21 mouse cellular contexts compared by ENCODE assay signal in genomic region chr1:161008038-161008437, GRCm38 (mm10). TPM values are rescaled to one million over a fixed set of nuclear protein-coding genes. Genes with fewer than 3 reads are reported as not detected.
DNase-seq lines count a peak whose midpoint lies in the region; ATAC-seq and TF ChIP-seq lines count a peak whose summit lies in the region.
"Had no signal": no experiment of that assay in that cellular context is flagged by ENCODE, and none has a peak within 500 bp of the region (broad histone marks: within the 10 kb centered on the region; RNA-seq: fewer than 3 reads in every experiment).

No protein-coding gene starts in this region.

- no peaks in the 10 kb centered on the region for H3K27me3 ChIP-seq in heart, embryonic 10.5 days (ENCODE audit: insufficient read depth, poor library complexity, severe bottlenecking)
- no peaks in the 10 kb centered on the region for H3K27me3 ChIP-seq in liver, adult 2 months (ENCODE audit: control insufficient read depth, insufficient read depth, low read length)
- no peaks in the 10 kb centered on the region for H3K27me3 ChIP-seq in liver, embryonic 12.5 days (replicated peaks)
- no peaks in the 10 kb centered on the region for H3K27me3 ChIP-seq in CH12.LX (replicated peaks)
- H3K27me3 ChIP-seq: embryonic facial prominence, embryonic 12.5 days; forebrain, embryonic 13.5 days; forebrain, embryonic 15.5 days; Patski had no signal

- no peak for TF ChIP-seq POLR2A in liver, adult 2 months (IDR thresholded peaks at IDR 0.05; ENCODE audit: extremely low read depth, insufficient read depth, low read length)
- TF ChIP-seq POLR2A in CH12.LX (IDR thresholded peaks at IDR 0.05; ENCODE audit: low read depth, low read length), result no peak

- in situ Hi-C loops in CH12.LX (cut with MboI; ENCODE audit: low pct_ligation_motif_present, low pct_unique_long_range_greater_than_20kb, low sequenced_read_pairs), result no loop called here

- ATAC-seq in liver, embryonic 12.5 days, result no peak
- ATAC-seq: activated CD4-positive, CD25-positive, alpha-beta regulatory T cell, adult 4 months; forebrain, embryonic 13.5 days; forebrain, embryonic 15.5 days; Patski had no signal

- H3K79me2 ChIP-seq in liver, adult 2 months (ENCODE audit: control insufficient read depth, insufficient read depth, low read length), result no peaks in the 10 kb centered on the region
- 0 out of 2 replicates have a peak, but pooled peaks cover 3% of the 10 kb centered on the region for H3K79me2 ChIP-seq in CH12.LX (replicated peaks; ENCODE audit: control insufficient read depth, extremely low read depth, insufficient read depth, poor library complexity, severe bottlenecking)

- H3K36me3 ChIP-seq in heart, embryonic 10.5 days, result peaks cover 37% of the 10 kb centered on the region
- peaks cover 30% of the 10 kb centered on the region for H3K36me3 ChIP-seq in liver, adult 2 months (ENCODE audit: control insufficient read depth, insufficient read depth, low read length)
- peaks cover 24% of the 10 kb centered on the region for H3K36me3 ChIP-seq in liver, embryonic 12.5 days
- peaks cover 37 to 72% of the 10 kb centered on the region in 2 experiments for H3K36me3 ChIP-seq in CH12.LX (replicated peaks in 1 of 2; ENCODE audit: control insufficient read depth in 1 of 2, insufficient read depth in 1 of 2, low read length in 1 of 2)

- no peak overlapping the region for H3K4me3 ChIP-seq in heart, embryonic 10.5 days
- H3K4me3 ChIP-seq in liver, adult 2 months (ENCODE audit: insufficient read depth, low read depth, low read length), result no peak overlapping the region
- no peak overlapping the region for H3K4me3 ChIP-seq in liver, embryonic 12.5 days
- H3K4me3 ChIP-seq in CH12.LX (replicated peaks in 1 of 3; ENCODE audit: low read depth in 2 of 3, low read length in 2 of 3, poor library complexity in 1 of 3), result no peak overlapping the region
- H3K4me3 ChIP-seq: embryonic facial prominence, embryonic 10.5 days; embryonic facial prominence, embryonic 12.5 days; forebrain, embryonic 13.5 days; forebrain, embryonic 15.5 days had no signal

- no peaks in the 10 kb centered on the region for H3K9me3 ChIP-seq in heart, embryonic 10.5 days
- no peaks in the 10 kb centered on the region for H3K9me3 ChIP-seq in liver, embryonic 12.5 days (replicated peaks)
- H3K9me3 ChIP-seq in CH12.LX (replicated peaks; ENCODE audit: low read length), result no peaks in the 10 kb centered on the region
- H3K9me3 ChIP-seq: embryonic facial prominence, embryonic 10.5 days; embryonic facial prominence, embryonic 12.5 days; forebrain, embryonic 13.5 days; forebrain, embryonic 15.5 days; G1E had no signal

- no peak for TF ChIP-seq RAD21 in CH12.LX (IDR thresholded peaks at IDR 0.05; ENCODE audit: low read depth, low read length)

- dilution Hi-C loops in CH12.LX (cut with MboI; ENCODE audit: extremely low pct_ligation_motif_present, extremely low pct_unique_long_range_greater_than_20kb, low sequenced_read_pairs), result no loop called here

- 91% methylated on average over 2 of the region's 2 CpGs for WGBS in heart, embryonic 10.5 days
- WGBS in liver, adult 2 months, result 82% methylated on average over 2 of the region's 2 CpGs
- WGBS in liver, embryonic 12.5 days (ENCODE audit: insufficient replicate concordance), result 76% methylated on average over 2 of the region's 2 CpGs

- H3K4me2 ChIP-seq in liver, embryonic 12.5 days, result no peak overlapping the region
- no peak overlapping the region for H3K4me2 ChIP-seq in CH12.LX (ENCODE audit: insufficient read depth, low read depth, poor library complexity, severe bottlenecking)
- H3K4me2 ChIP-seq: embryonic facial prominence, embryonic 12.5 days; forebrain, embryonic 13.5 days; forebrain, embryonic 15.5 days had no signal

- H3K27ac ChIP-seq in heart, embryonic 10.5 days, result no peak overlapping the region
- H3K27ac ChIP-seq in liver, adult 2 months (replicated peaks; ENCODE audit: insufficient read depth, low read depth, low read length), result no peak overlapping the region
- H3K27ac ChIP-seq in liver, embryonic 12.5 days, result no peak overlapping the region
- no peak overlapping the region for H3K27ac ChIP-seq in CH12.LX (ENCODE audit: insufficient read depth, low read depth)
- H3K27ac ChIP-seq: embryonic facial prominence, embryonic 10.5 days; embryonic facial prominence, embryonic 12.5 days; forebrain, embryonic 13.5 days; forebrain, embryonic 15.5 days had no signal

- intact Hi-C loops in heart, postnatal 25 days (cut with DNase I), result no loop called here

- H3K9ac ChIP-seq in liver, adult 2 months (ENCODE audit: low read depth, low read length), result no peak overlapping the region
- no peak overlapping the region for H3K9ac ChIP-seq in liver, embryonic 12.5 days
- no peak overlapping the region for H3K9ac ChIP-seq in CH12.LX (ENCODE audit: insufficient read depth, low read depth)
- H3K9ac ChIP-seq: embryonic facial prominence, embryonic 12.5 days; forebrain, embryonic 13.5 days; forebrain, embryonic 15.5 days had no signal

- peak; percentile 36 for DNase-seq in heart, embryonic 10.5 days (ENCODE audit: low spot score)
- DNase-seq in heart, postnatal 25 days (ENCODE audit: low spot score), result no peak
- peak; percentile 66 for DNase-seq in liver, adult 2 months (ENCODE audit: extremely low read depth, low read depth, low spot score)
- DNase-seq in CH12.LX (ENCODE audit: extremely low read depth), result no peak
- no peak for DNase-seq in right cerebral cortex, postnatal 10 days (ENCODE audit: low spot score in 2 of 2)
- DNase-seq: adrenal gland, adult 8-10 months; adrenal gland, postnatal 14 days; adrenal gland, postnatal 36 days; cerebellum, adult 11-12 months; cerebellum, adult 2 months; cerebellum, adult 9-10 months; cerebellum, postnatal 10 days; cerebellum, postnatal 25 days had no signal

- TF ChIP-seq CTCF in liver, adult 2 months (IDR thresholded peaks at IDR 0.05; ENCODE audit: low read depth, low read length), result no peak
- no peak for TF ChIP-seq CTCF in CH12.LX (conservative IDR thresholded peaks at IDR 0.05 in 1 of 2, IDR thresholded peaks at IDR 0.05 in 1 of 2; ENCODE audit: low read depth in 2 of 2, low read length in 2 of 2)

- no peak for TF ChIP-seq EP300 in CH12.LX (IDR thresholded peaks at IDR 0.05; ENCODE audit: low read length)

- H3K4me1 ChIP-seq in heart, embryonic 10.5 days, result no peaks in the 10 kb centered on the region
- no peaks in the 10 kb centered on the region for H3K4me1 ChIP-seq in liver, adult 2 months (ENCODE audit: control insufficient read depth, insufficient read depth, low read length)
- no peaks in the 10 kb centered on the region for H3K4me1 ChIP-seq in liver, embryonic 12.5 days
- H3K4me1 ChIP-seq in CH12.LX (ENCODE audit: control insufficient read depth in 1 of 2, insufficient read depth in 2 of 2), result peaks cover 0 to 8% of the 10 kb centered on the region in 2 experiments; a peak in 1 of 4 replicates
- H3K4me1 ChIP-seq: embryonic facial prominence, embryonic 12.5 days; forebrain, embryonic 13.5 days; forebrain, embryonic 15.5 days had no signal

TF ChIP-seq in CH12.LX, 34 proteins besides CTCF, POLR2A, EP300 and RAD21:
- TF ChIP-seq SIN3A (IDR thresholded peaks at IDR 0.05; ENCODE audit: low read length), result no peak
- peak; percentile 63; the same call in 1 of the 2 replicates for TF ChIP-seq POLR2AphosphoS2 (IDR thresholded peaks at IDR 0.05; ENCODE audit: low read depth, low read length)
TF ChIP-seq in CH12.LX: peak in this region for 1.

RNA-seq across cellular contexts. Expression of gene Zbtb37, which starts 26.6 kb away (rescaled TPM):
- polyA plus RNA-seq in heart, embryonic 10.5 days (2016; fragmentation: Nextera tagmentation; extraction: Ambion mirVana), result 6.9 and 8.7 TPM in 2 replicates
- total RNA-seq in heart, postnatal 25 days (2021), result 10 to 100 TPM; 10.3 to 12.0 TPM
- 4.3 and 4.4 TPM in 2 replicates for total RNA-seq in liver, adult 2 months (2014; rRNA removed)
- 0.33 and 0.97 TPM in 2 replicates for polyA plus RNA-seq in liver, adult 2 months (2012; rRNA removed)
- 2.5 and 3.1 TPM in 2 replicates for polyA plus RNA-seq in liver, embryonic 12.5 days (2016; fragmentation: Nextera tagmentation; extraction: Ambion mirVana)
- total RNA-seq in CH12.LX (2012; rRNA removed) (4.7 and 5.2 TPM in 2 replicates), CH12.LX (2014; rRNA removed) (3.1 and 4.5 TPM in 2 replicates)
- polyA plus RNA-seq in CH12.LX (2012; ENCODE audit: insufficient read length, low read depth), result 3.6 and 4.8 TPM in 2 replicates

RNA-seq across cellular contexts. Expression of gene Serpinc1, which starts 29.7 kb away (rescaled TPM):
- polyA plus RNA-seq in heart, embryonic 10.5 days (2016; fragmentation: Nextera tagmentation; extraction: Ambion mirVana), result 1.7 and 32.9 TPM in 2 replicates
- under 1 TPM; 0.26 to 0.34 TPM for total RNA-seq in heart, postnatal 25 days (2021)
- 3,274 and 4,209 TPM in 2 replicates for total RNA-seq in liver, adult 2 months (2014; rRNA removed)
- 4,695 and 5,808 TPM in 2 replicates for polyA plus RNA-seq in liver, adult 2 months (2012; rRNA removed)
- polyA plus RNA-seq in liver, embryonic 12.5 days (2016; fragmentation: Nextera tagmentation; extraction: Ambion mirVana), result 226 and 233 TPM in 2 replicates
- total RNA-seq in CH12.LX (2012; rRNA removed) (154 and 204 TPM in 2 replicates), CH12.LX (2014; rRNA removed) (193 and 202 TPM in 2 replicates)
- 143 and 149 TPM in 2 replicates for polyA plus RNA-seq in CH12.LX (2012; ENCODE audit: insufficient read length, low read depth)

Comparison
In these comparisons a context has a peak if more than half of its experiments do, and no peak if none do; other contexts are left out.
1. DNase-seq: peak in heart, embryonic 10.5 days (single experiment) and liver, adult 2 months (single experiment); none in heart, postnatal 25 days (single experiment), CH12.LX (single experiment) and right cerebral cortex, postnatal 10 days (0 of 2).
2. RNA of gene Serpinc1, which starts 29.7 kb away (polyA plus RNA-seq): 4,695 to 5,808 TPM in liver, adult 2 months; 226 to 233 TPM in liver, embryonic 12.5 days, 143 to 149 TPM in CH12.LX and 1.7 to 32.9 TPM in heart, embryonic 10.5 days; every median in the first group is over 10 times any median in the second.